Mouse (Mus musculus) ovary, postnatal 14 days (tissue): ENCODE measurements around the gene Eif2d.

Experiments used
- DNase-seq: peaks from one replicate; pipeline ENCODE4 v3.0.0; 2022; ENCODE audit warnings: low spot score

Gene Eif2d

GRCm38 (mm10) chr1:131184253-131184955 is 31.4 kb downstream of the Eif2d start:
- DNase-seq = no peak

- no peak for DNase-seq
Measured at GRCm38 (mm10) chr1:131184956-131185660, 32.1 kb downstream of the Eif2d start.

- DNase-seq = no peak
Measured at GRCm38 (mm10) chr1:131185821-131186506, 33.0 kb downstream of the Eif2d start.

- DNase-seq = no peak
Measured at GRCm38 (mm10) chr1:131186995-131187394, 34.0 kb downstream of the Eif2d start.

- no peak for DNase-seq
Measured at GRCm38 (mm10) chr1:131187856-131188255, 34.9 kb downstream of the Eif2d start.

GRCm38 (mm10) chr1:131188655-131189054 is 35.7 kb downstream of the Eif2d start:
- DNase-seq = no peak

- no peak for DNase-seq
Measured at GRCm38 (mm10) chr1:131193746-131194145, 40.8 kb downstream of the Eif2d start.

GRCm38 (mm10) chr1:131195653-131196052 is 42.7 kb downstream of the Eif2d start:
- DNase-seq = no peak

GRCm38 (mm10) chr1:131196107-131196506 is 43.1 kb downstream of the Eif2d start:
- no peak for DNase-seq

GRCm38 (mm10) chr1:131198417-131198960 is 45.5 kb downstream of the Eif2d start:
- DNase-seq = no peak

- DNase-seq = no peak
Measured at GRCm38 (mm10) chr1:131199118-131199821, 46.3 kb downstream of the Eif2d start.

GRCm38 (mm10) chr1:131199976-131200375 is 47.0 kb downstream of the Eif2d start:
- DNase-seq = no peak

- DNase-seq = no peak
Measured at GRCm38 (mm10) chr1:131200588-131200987, 47.6 kb downstream of the Eif2d start.

- DNase-seq = no peak
Measured at GRCm38 (mm10) chr1:131201391-131201790, 48.4 kb downstream of the Eif2d start.

GRCm38 (mm10) chr1:131204461-131204860 is 51.5 kb downstream of the Eif2d start:
- DNase-seq = no peak

- no peak for DNase-seq
Measured at GRCm38 (mm10) chr1:131206342-131206741, 53.4 kb downstream of the Eif2d start.

- peak; percentile 68 for DNase-seq
Measured at GRCm38 (mm10) chr1:131207531-131207930, 54.5 kb downstream of the Eif2d start.

GRCm38 (mm10) chr1:131208081-131208480 is 55.1 kb downstream of the Eif2d start:
- DNase-seq = no peak

GRCm38 (mm10) chr1:131208800-131209199 is 55.8 kb downstream of the Eif2d start:
- DNase-seq = no peak

- DNase-seq = no peak
Measured at GRCm38 (mm10) chr1:131209971-131210426, 57.0 kb downstream of the Eif2d start.

- no peak for DNase-seq
Measured at GRCm38 (mm10) chr1:131211655-131212054, 58.7 kb downstream of the Eif2d start.

- no peak for DNase-seq
Measured at GRCm38 (mm10) chr1:131212956-131213355, 60.0 kb downstream of the Eif2d start.
